In genomic region chr4:64330213-64330612, GRCm38 (mm10) we compare ENCODE assay signal across 22 mouse cellular contexts.
DNase-seq lines count a peak whose midpoint lies in the region; ATAC-seq and TF ChIP-seq lines count a peak whose summit lies in the region.
"Had no signal": no experiment of that assay in that cellular context is flagged by ENCODE, and none has a peak within 500 bp of the region (broad histone marks: within the 10 kb centered on the region; RNA-seq: fewer than 3 reads in every experiment).

No protein-coding gene starts in this region.

- H3K36me3 ChIP-seq in intestine, embryonic 14.5 days (ENCODE audit: control insufficient read depth, insufficient read depth, low read length) = no peaks in the 10 kb centered on the region
- no peaks in the 10 kb centered on the region for H3K36me3 ChIP-seq in intestine, postnatal 0 days (ENCODE audit: control insufficient read depth, insufficient read depth)
- no peaks in the 10 kb centered on the region for H3K36me3 ChIP-seq in neural tube, embryonic 11.5 days (ENCODE audit: control insufficient read depth, insufficient read depth, low read length)
- H3K36me3 ChIP-seq in neural tube, embryonic 15.5 days = no peaks in the 10 kb centered on the region
- H3K36me3 ChIP-seq in stomach, embryonic 16.5 days (ENCODE audit: control insufficient read depth, insufficient read depth, low read length) = no peaks in the 10 kb centered on the region
- H3K36me3 ChIP-seq: stomach, embryonic 15.5 days had no signal

- no peak overlapping the region for H3K4me2 ChIP-seq in intestine, embryonic 14.5 days (ENCODE audit: low read length)
- H3K4me2 ChIP-seq in intestine, postnatal 0 days (replicated peaks; ENCODE audit: low read depth) = no peak overlapping the region
- H3K4me2 ChIP-seq in neural tube, embryonic 11.5 days (ENCODE audit: low read depth) = no peak overlapping the region
- H3K4me2 ChIP-seq in neural tube, embryonic 15.5 days = no peak overlapping the region
- no peak overlapping the region for H3K4me2 ChIP-seq in stomach, embryonic 16.5 days (ENCODE audit: low read depth, low read length)
- H3K4me2 ChIP-seq: forebrain, embryonic 13.5 days; stomach, embryonic 15.5 days had no signal

- H3K4me3 ChIP-seq in intestine, embryonic 14.5 days (ENCODE audit: low read depth, low read length) = no peak overlapping the region
- H3K4me3 ChIP-seq in intestine, postnatal 0 days (ENCODE audit: low read depth, low read length) = no peak overlapping the region
- H3K4me3 ChIP-seq in neural tube, embryonic 11.5 days (ENCODE audit: low read depth, low read length) = no peak overlapping the region
- H3K4me3 ChIP-seq in neural tube, embryonic 15.5 days (replicated peaks) = no peak overlapping the region
- H3K4me3 ChIP-seq in stomach, embryonic 16.5 days (replicated peaks; ENCODE audit: low read length) = no peak overlapping the region
- H3K4me3 ChIP-seq: forebrain, embryonic 13.5 days; layer of hippocampus, adult 2 months; stomach, embryonic 15.5 days had no signal

- DNase-seq in embryo, embryonic 10.5 days (ENCODE audit: low spot score) = peak; percentile 24
- no peak for DNase-seq in embryo, embryonic 9.5 days (ENCODE audit: extremely low spot score)
- no peak for DNase-seq in intestine, embryonic 14.5 days (ENCODE audit: low spot score)
- no peak for DNase-seq in neural tube, embryonic 11.5 days (ENCODE audit: low spot score)
- DNase-seq in Muller cell, postnatal 12 days (ENCODE audit: inconsistent ontology term) = no peak
- DNase-seq: adrenal gland, adult 8-10 months; cerebellum, adult 2 months; cerebellum, postnatal 25 days; kidney, adult 9 months; kidney, postnatal 25 days; liver, postnatal 0 days; right cerebral cortex, postnatal 4 days; thymus, adult 2 months; thymus, postnatal 4 days had no signal

- no peak overlapping the region for H3K27ac ChIP-seq in intestine, embryonic 14.5 days (ENCODE audit: low read depth)
- no peak overlapping the region for H3K27ac ChIP-seq in intestine, postnatal 0 days (ENCODE audit: low read depth, low read length)
- no peak overlapping the region for H3K27ac ChIP-seq in neural tube, embryonic 11.5 days (ENCODE audit: low read depth, low read length)
- H3K27ac ChIP-seq in neural tube, embryonic 15.5 days (replicated peaks) = no peak overlapping the region
- no peak overlapping the region for H3K27ac ChIP-seq in stomach, embryonic 16.5 days (ENCODE audit: low read length)
- H3K27ac ChIP-seq: forebrain, embryonic 13.5 days; layer of hippocampus, adult 2 months; macrophage; stomach, embryonic 15.5 days had no signal

- H3K4me1 ChIP-seq in intestine, embryonic 14.5 days (replicated peaks; ENCODE audit: control insufficient read depth, insufficient read depth, low read length) = no peaks in the 10 kb centered on the region
- no peaks in the 10 kb centered on the region for H3K4me1 ChIP-seq in intestine, postnatal 0 days (replicated peaks; ENCODE audit: control insufficient read depth, insufficient read depth, low read length)
- no peaks in the 10 kb centered on the region for H3K4me1 ChIP-seq in neural tube, embryonic 11.5 days (ENCODE audit: control insufficient read depth, insufficient read depth, low read length)
- H3K4me1 ChIP-seq in neural tube, embryonic 15.5 days = no peaks in the 10 kb centered on the region
- no peaks in the 10 kb centered on the region for H3K4me1 ChIP-seq in stomach, embryonic 16.5 days (ENCODE audit: control insufficient read depth, insufficient read depth, low read length)
- H3K4me1 ChIP-seq: forebrain, embryonic 13.5 days; stomach, embryonic 15.5 days had no signal

- H3K27me3 ChIP-seq in intestine, embryonic 14.5 days (replicated peaks; ENCODE audit: control insufficient read depth, insufficient read depth, low read length) = no peaks in the 10 kb centered on the region
- H3K27me3 ChIP-seq in intestine, postnatal 0 days (replicated peaks; ENCODE audit: control insufficient read depth, insufficient read depth, low read length) = no peaks in the 10 kb centered on the region
- H3K27me3 ChIP-seq in neural tube, embryonic 11.5 days (ENCODE audit: control insufficient read depth, insufficient read depth, low read length) = no peaks in the 10 kb centered on the region
- H3K27me3 ChIP-seq in neural tube, embryonic 15.5 days (replicated peaks) = no peaks in the 10 kb centered on the region
- H3K27me3 ChIP-seq in stomach, embryonic 16.5 days (ENCODE audit: control insufficient read depth, insufficient read depth, low read length) = no peaks in the 10 kb centered on the region
- H3K27me3 ChIP-seq: forebrain, embryonic 13.5 days; stomach, embryonic 15.5 days had no signal

- no peak for TF ChIP-seq CTCF in intestine, postnatal 0 days (IDR thresholded peaks at IDR 0.05; ENCODE audit: low read depth)

- H3K9me3 ChIP-seq in intestine, embryonic 14.5 days (ENCODE audit: control insufficient read depth, low read length) = no peaks in the 10 kb centered on the region
- H3K9me3 ChIP-seq in intestine, postnatal 0 days (ENCODE audit: control insufficient read depth) = no peaks in the 10 kb centered on the region
- no peaks in the 10 kb centered on the region for H3K9me3 ChIP-seq in neural tube, embryonic 11.5 days (ENCODE audit: control insufficient read depth, low read length)
- H3K9me3 ChIP-seq in neural tube, embryonic 15.5 days (replicated peaks) = no peaks in the 10 kb centered on the region
- H3K9me3 ChIP-seq in stomach, embryonic 16.5 days (replicated peaks; ENCODE audit: control insufficient read depth, low read length) = no peaks in the 10 kb centered on the region
- H3K9me3 ChIP-seq: forebrain, embryonic 13.5 days; stomach, embryonic 15.5 days had no signal

- peak; percentile 55; the same call in 1 of the 2 replicates for ATAC-seq in intestine, embryonic 14.5 days (replicated peaks; ENCODE audit: low FRiP score, low TSS enrichment, low read depth)
- no peak for ATAC-seq in intestine, postnatal 0 days
- peak; percentile 27; the same call in 1 of the 2 replicates for ATAC-seq in neural tube, embryonic 11.5 days (ENCODE audit: insufficient read depth, low FRiP score, low TSS enrichment)
- ATAC-seq in neural tube, embryonic 15.5 days (ENCODE audit: low FRiP score) = no peak
- peak; percentile 69 for ATAC-seq in stomach, embryonic 16.5 days (ENCODE audit: insufficient read depth, low FRiP score)
- ATAC-seq: forebrain, embryonic 13.5 days; liver, postnatal 0 days; lung, postnatal 0 days had no signal

- WGBS in intestine, embryonic 14.5 days = 18% methylated on average over 3 of the region's 3 CpGs
- 47% methylated on average over 3 of the region's 3 CpGs for WGBS in intestine, postnatal 0 days
- WGBS in neural tube, embryonic 11.5 days = 44% methylated on average over 3 of the region's 3 CpGs
- 17% methylated on average over 3 of the region's 3 CpGs for WGBS in neural tube, embryonic 15.5 days
- WGBS in stomach, embryonic 16.5 days = 34% methylated on average over 3 of the region's 3 CpGs

- no peak overlapping the region for H3K9ac ChIP-seq in intestine, embryonic 14.5 days (ENCODE audit: low read length)
- no peak overlapping the region for H3K9ac ChIP-seq in intestine, postnatal 0 days (ENCODE audit: low read depth, low read length)
- no peak overlapping the region for H3K9ac ChIP-seq in neural tube, embryonic 11.5 days (ENCODE audit: low read length)
- H3K9ac ChIP-seq in neural tube, embryonic 15.5 days (replicated peaks) = no peak overlapping the region
- no peak overlapping the region for H3K9ac ChIP-seq in stomach, embryonic 16.5 days (ENCODE audit: low read length)
- H3K9ac ChIP-seq: forebrain, embryonic 13.5 days; liver, postnatal 0 days; stomach, embryonic 15.5 days had no signal

Comparison
In these comparisons a context has a peak if more than half of its experiments do, and no peak if none do; other contexts are left out.
1. ATAC-seq: peak in intestine, embryonic 14.5 days (single experiment), neural tube, embryonic 11.5 days (single experiment) and stomach, embryonic 16.5 days (single experiment); none in intestine, postnatal 0 days (single experiment) and neural tube, embryonic 15.5 days (single experiment).